Mouse (Mus musculus) hindbrain, embryonic 12.5 days (tissue): ENCODE measurements at regions not wholly inside any gene's neighbourhood (a gene's known extent, or its start where the extent isn't known, plus 50 kb on each side); places are given as distances from the start of the nearest gene placed in this dataset.

ENCODE experiments used
- ATAC-seq: fragments of 200-750 bp; cut with Nextera tagmentation; 2 replicates; pipeline ENCODE4 v1.8.0; 2017; ENCODE audit warnings: moderate TSS enrichment; ENCODE audit not compliant: low FRiP score
- H3K27ac ChIP-seq: fragments of 300-500 bp; sonication (generic); 2 replicates; pipeline ENCODE4 v1.5.1; 2016; ENCODE audit warnings: mild to moderate bottlenecking
- H3K27me3 ChIP-seq: fragments of 300-500 bp; sonication (generic); 2 replicates; pipeline ENCODE4 v1.6.1; 2016; ENCODE audit warnings: mild to moderate bottlenecking
- H3K36me3 ChIP-seq: fragments of 300-500 bp; sonication (generic); 2 replicates; pipeline ENCODE4 v1.6.1; 2016; ENCODE audit warnings: mild to moderate bottlenecking
- H3K4me1 ChIP-seq: fragments of 300-500 bp; sonication (generic); 2 replicates; pipeline ENCODE4 v1.6.1; 2016
- H3K4me2 ChIP-seq: fragments of 300-500 bp; sonication (generic); replicated peaks from 2 replicates; pipeline ENCODE4 v1.6.1; 2016; ENCODE audit warnings: mild to moderate bottlenecking
- H3K4me3 ChIP-seq: fragments of 300-500 bp; sonication (generic); 2 replicates; pipeline ENCODE4 v1.5.1; 2016; ENCODE audit warnings: mild to moderate bottlenecking
- H3K9ac ChIP-seq: fragments of 300-500 bp; sonication (generic); 2 replicates; pipeline ENCODE4 v1.6.1; 2016; ENCODE audit warnings: mild to moderate bottlenecking, moderate library complexity
- H3K9me3 ChIP-seq: fragments of 300-500 bp; sonication (generic); replicated peaks from 2 replicates; pipeline ENCODE4 v1.6.1; 2016; ENCODE audit warnings: mild to moderate bottlenecking
- WGBS: fragments of 180-500 bp; shearing (Covaris S2); methylation state at CpG from one replicate; pipeline ENCODE4 v1.1.7; 2016; 5-methylcytosine and 5-hydroxymethylcytosine counted together

- no peak overlapping the region for H3K27ac ChIP-seq
- no peaks in the 10 kb centered on the region for H3K9me3 ChIP-seq
- H3K4me3 ChIP-seq = no peak overlapping the region
- no peak for ATAC-seq
- H3K4me2 ChIP-seq = no peak overlapping the region
- H3K9ac ChIP-seq = no peak overlapping the region
- H3K36me3 ChIP-seq = no peaks in the 10 kb centered on the region
- H3K4me1 ChIP-seq = no peaks in the 10 kb centered on the region
- no peaks in the 10 kb centered on the region for H3K27me3 ChIP-seq
- 81% methylated on average over 5 of the region's 5 CpGs for WGBS
Measured at GRCm38 (mm10) chr13:102065796-102066195, 297.8 kb upstream of the Pik3r1 start.

DNA sequence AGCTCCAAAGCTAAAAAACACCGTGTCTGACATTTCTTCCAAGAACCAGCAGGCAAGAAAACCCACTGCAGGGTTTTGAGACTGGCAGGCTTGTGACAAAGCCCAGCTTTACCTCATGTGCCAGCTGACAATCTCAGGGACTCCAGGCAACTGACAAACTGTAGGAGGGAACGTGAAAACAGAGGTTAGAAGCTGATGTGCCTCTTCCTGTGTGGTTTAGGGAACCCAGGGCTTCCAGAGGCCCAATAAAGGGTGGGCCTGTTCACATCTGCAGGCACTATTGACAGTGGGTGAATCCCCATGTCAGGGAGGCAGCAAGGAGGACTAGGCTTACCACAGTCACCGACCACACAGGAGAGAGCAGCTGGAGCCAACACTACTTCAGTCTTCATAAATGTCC, 302.7 kb upstream of the Pik3r1 start:
- ATAC-seq = no peak
- Histone ChIP-seq H3K36me3 (no peaks in the 10 kb centered on the region), H3K27ac (no peak overlapping the region), H3K4me2 (no peak overlapping the region), H3K4me3 (no peak overlapping the region), H3K9me3 (no peaks in the 10 kb centered on the region), H3K9ac (no peak overlapping the region), H3K4me1 (no peaks in the 10 kb centered on the region), H3K27me3 (no peaks in the 10 kb centered on the region)
- 64% methylated on average over 3 of the region's 3 CpGs for WGBS

DNA sequence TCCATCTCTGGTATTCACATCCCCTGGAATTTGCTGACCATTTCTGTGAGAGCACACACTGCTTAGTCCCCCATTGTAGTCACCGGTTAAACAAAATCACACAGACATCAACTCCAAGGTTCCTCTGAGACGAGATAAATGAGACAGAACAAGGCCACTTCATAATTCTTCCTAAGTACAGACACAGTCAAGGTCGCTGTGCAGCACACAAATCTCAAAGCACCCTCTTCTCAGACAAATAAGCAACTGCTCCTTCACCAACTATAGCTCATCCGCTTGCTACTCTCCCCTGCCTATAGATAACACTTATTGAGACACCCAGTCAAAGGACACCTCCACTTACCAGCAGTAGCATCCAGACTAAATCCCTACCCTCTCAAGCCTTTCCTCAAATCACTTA, 304.3 kb upstream of the Pik3r1 start:
- H3K4me2 ChIP-seq = no peak overlapping the region
- no peaks in the 10 kb centered on the region for H3K36me3 ChIP-seq
- 87% methylated on average over 4 of the region's 4 CpGs for WGBS
- no peaks in the 10 kb centered on the region for H3K9me3 ChIP-seq
- H3K4me1 ChIP-seq = no peaks in the 10 kb centered on the region
- H3K9ac ChIP-seq = no peak overlapping the region
- no peak overlapping the region for H3K27ac ChIP-seq
- H3K27me3 ChIP-seq = no peaks in the 10 kb centered on the region
- no peak overlapping the region for H3K4me3 ChIP-seq
- no peak for ATAC-seq

DNA sequence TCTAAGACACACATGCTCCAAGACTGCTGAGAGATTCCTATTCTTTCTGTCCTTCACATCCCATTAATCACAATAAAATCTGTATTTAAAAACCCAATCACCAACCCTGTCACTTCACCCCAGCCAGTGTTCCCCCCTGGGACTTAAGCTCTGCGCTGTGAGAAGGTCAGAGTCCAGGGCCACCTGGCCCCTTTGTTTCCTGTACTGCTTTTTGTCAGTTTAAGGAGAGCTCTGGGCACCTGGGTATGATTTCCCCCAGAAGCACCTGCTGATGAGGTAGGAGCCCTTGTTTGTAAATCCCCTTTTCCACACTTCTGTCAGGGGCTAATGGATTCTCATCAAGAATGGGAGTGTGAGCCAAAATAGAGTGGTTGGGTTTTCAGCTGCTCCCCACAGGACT, 319.7 kb upstream of the Pik3r1 start:
- Histone ChIP-seq H3K9ac (no peak overlapping the region), H3K9me3 (no peaks in the 10 kb centered on the region), H3K36me3 (no peaks in the 10 kb centered on the region), H3K4me2 (no peak overlapping the region), H3K4me3 (no peak overlapping the region), H3K27me3 (no peaks in the 10 kb centered on the region), H3K27ac (no peak overlapping the region), H3K4me1 (no peaks in the 10 kb centered on the region)
- ATAC-seq = no peak
- 75% methylated on average over 1 of the region's 1 CpGs for WGBS

- Histone ChIP-seq H3K27ac (no peak overlapping the region), H3K27me3 (no peaks in the 10 kb centered on the region), H3K9ac (no peak overlapping the region), H3K4me2 (no peak overlapping the region), H3K36me3 (no peaks in the 10 kb centered on the region), H3K4me1 (no peaks in the 10 kb centered on the region), H3K4me3 (no peak overlapping the region), H3K9me3 (no peaks in the 10 kb centered on the region)
- WGBS = 74% methylated on average over 5 of the region's 5 CpGs
- ATAC-seq = no peak
Measured at GRCm38 (mm10) chr13:102089551-102089950, 321.5 kb upstream of the Pik3r1 start.

DNA sequence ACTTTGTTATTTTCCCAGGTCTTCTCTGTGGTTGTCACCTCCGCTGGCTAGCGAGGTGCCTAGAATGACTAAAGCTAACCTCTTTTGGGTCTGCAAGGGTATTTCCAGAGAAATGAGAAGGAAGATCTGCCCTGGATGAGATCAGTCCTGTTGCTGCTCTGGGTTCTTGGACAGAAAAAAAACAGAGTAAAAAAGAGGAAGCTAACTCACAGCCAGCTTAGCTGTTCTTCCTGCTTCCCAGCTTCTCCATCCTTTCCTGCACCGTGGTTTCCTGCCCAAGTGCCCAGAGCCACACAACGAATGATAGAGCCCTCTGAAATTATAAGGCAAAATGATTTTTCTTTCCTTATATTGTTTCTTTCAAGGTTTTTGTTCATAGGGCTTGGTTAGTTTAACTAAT, 326.2 kb upstream of the Pik3r1 start:
- H3K27me3 ChIP-seq = no peaks in the 10 kb centered on the region
- H3K27ac ChIP-seq = no peak overlapping the region
- no peaks in the 10 kb centered on the region for H3K36me3 ChIP-seq
- no peak overlapping the region for H3K4me2 ChIP-seq
- no peak overlapping the region for H3K9ac ChIP-seq
- no peak for ATAC-seq
- no peak overlapping the region for H3K4me3 ChIP-seq
- WGBS = 91% methylated on average over 4 of the region's 4 CpGs
- no peaks in the 10 kb centered on the region for H3K4me1 ChIP-seq
- H3K9me3 ChIP-seq = no peaks in the 10 kb centered on the region

DNA sequence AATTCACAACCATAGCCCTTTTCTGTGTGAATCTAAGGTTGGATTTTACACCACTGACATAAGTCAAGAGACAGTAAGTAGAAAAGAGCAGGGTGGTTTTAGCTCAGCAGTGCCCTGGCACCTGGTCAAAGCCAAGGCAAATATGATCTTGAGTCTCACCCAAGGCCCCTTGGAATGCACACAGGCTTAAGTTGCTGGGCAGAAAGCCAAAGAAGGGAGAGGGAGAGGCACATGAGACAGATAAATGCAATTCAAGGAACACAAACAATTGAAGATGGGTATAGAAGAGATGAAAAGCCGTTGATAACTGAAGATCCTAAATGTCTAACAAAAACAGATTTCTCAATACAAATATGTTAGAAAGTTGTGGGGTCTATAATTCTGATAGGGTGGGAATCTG, 335.1 kb upstream of the Pik3r1 start:
- no peaks in the 10 kb centered on the region for H3K9me3 ChIP-seq
- H3K4me1 ChIP-seq = no peaks in the 10 kb centered on the region
- no peak overlapping the region for H3K4me3 ChIP-seq
- H3K27me3 ChIP-seq = no peaks in the 10 kb centered on the region
- no peak overlapping the region for H3K4me2 ChIP-seq
- H3K36me3 ChIP-seq = no peaks in the 10 kb centered on the region
- H3K9ac ChIP-seq = no peak overlapping the region
- ATAC-seq = no peak
- H3K27ac ChIP-seq = no peak overlapping the region
- WGBS = 94% methylated on average over 1 of the region's 1 CpGs

- no peak for ATAC-seq
- Histone ChIP-seq H3K36me3 (no peaks in the 10 kb centered on the region), H3K27ac (no peak overlapping the region), H3K4me2 (no peak overlapping the region), H3K9me3 (no peaks in the 10 kb centered on the region), H3K27me3 (no peaks in the 10 kb centered on the region), H3K9ac (no peak overlapping the region), H3K4me3 (no peak overlapping the region), H3K4me1 (no peaks in the 10 kb centered on the region)
- WGBS = 62% methylated on average over 1 of the region's 1 CpGs
Measured at GRCm38 (mm10) chr13:102106188-102106587, 338.2 kb upstream of the Pik3r1 start.

GRCm38 (mm10) chr13:102108204-102108603, 340.2 kb upstream of the Pik3r1 start:
- no peak for ATAC-seq
- Histone ChIP-seq H3K27ac (no peak overlapping the region), H3K4me1 (no peaks in the 10 kb centered on the region), H3K4me3 (no peak overlapping the region), H3K9me3 (no peaks in the 10 kb centered on the region), H3K36me3 (no peaks in the 10 kb centered on the region), H3K27me3 (no peaks in the 10 kb centered on the region), H3K9ac (no peak overlapping the region), H3K4me2 (no peak overlapping the region)
- 84% methylated on average over 1 of the region's 1 CpGs for WGBS

DNA sequence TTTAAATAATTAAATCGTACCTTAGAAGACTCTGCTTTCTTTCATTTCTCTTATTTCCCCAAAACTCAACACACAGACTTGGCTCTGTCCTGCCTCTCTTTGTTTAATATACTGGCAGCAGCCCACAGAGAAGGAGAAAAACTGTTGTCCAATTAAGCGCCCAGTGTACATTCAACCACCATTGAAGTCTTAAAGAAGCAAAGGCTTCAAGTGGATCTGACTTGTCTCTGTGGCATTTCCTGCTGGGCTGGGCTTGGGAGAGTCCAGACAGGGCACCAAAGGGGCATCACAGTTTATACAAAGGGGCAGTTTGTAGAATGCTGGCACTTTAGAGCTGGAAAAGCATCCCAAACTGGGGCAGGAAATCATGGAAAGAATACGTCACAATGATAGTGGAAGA, 340.9 kb upstream of the Pik3r1 start:
- Histone ChIP-seq H3K27me3 (no peaks in the 10 kb centered on the region), H3K9ac (no peak overlapping the region), H3K27ac (no peak overlapping the region), H3K36me3 (no peaks in the 10 kb centered on the region), H3K4me1 (no peaks in the 10 kb centered on the region), H3K4me3 (no peak overlapping the region), H3K4me2 (no peak overlapping the region), H3K9me3 (no peaks in the 10 kb centered on the region)
- ATAC-seq = no peak
- WGBS = 85% methylated on average over 3 of the region's 3 CpGs

- no peaks in the 10 kb centered on the region for H3K27me3 ChIP-seq
- no peak overlapping the region for H3K4me3 ChIP-seq
- H3K4me1 ChIP-seq = no peaks in the 10 kb centered on the region
- no peaks in the 10 kb centered on the region for H3K9me3 ChIP-seq
- H3K4me2 ChIP-seq = no peak overlapping the region
- ATAC-seq = no peak
- no peak overlapping the region for H3K9ac ChIP-seq
- H3K36me3 ChIP-seq = no peaks in the 10 kb centered on the region
- 85% methylated on average over 5 of the region's 5 CpGs for WGBS
- H3K27ac ChIP-seq = no peak overlapping the region
Measured at GRCm38 (mm10) chr13:102113941-102114340, 345.9 kb upstream of the Pik3r1 start.

DNA sequence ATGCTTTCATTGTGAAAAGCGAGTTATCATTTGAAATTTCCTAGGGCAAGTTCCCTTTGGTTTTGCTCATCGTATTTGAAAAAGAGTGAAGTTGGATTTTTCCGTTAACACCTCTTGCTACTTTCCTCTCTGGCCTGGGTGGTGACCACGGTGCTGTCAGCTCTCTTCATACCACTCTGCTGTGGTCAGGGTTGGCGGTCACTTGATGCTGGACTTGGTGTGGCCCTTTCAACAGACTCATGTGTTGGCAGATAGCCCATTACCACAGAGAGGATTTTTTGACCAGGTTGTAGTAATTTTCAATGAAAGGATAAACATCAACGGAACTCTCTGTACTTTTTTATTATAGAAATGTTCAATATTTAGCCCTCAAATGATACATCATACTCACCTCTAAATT, 354.3 kb upstream of the Pik3r1 start:
- no peaks in the 10 kb centered on the region for H3K4me1 ChIP-seq
- H3K4me2 ChIP-seq = no peak overlapping the region
- WGBS = 90% methylated on average over 6 of the region's 6 CpGs
- H3K9ac ChIP-seq = no peak overlapping the region
- H3K27me3 ChIP-seq = no peaks in the 10 kb centered on the region
- no peak overlapping the region for H3K4me3 ChIP-seq
- H3K9me3 ChIP-seq = no peaks in the 10 kb centered on the region
- no peaks in the 10 kb centered on the region for H3K36me3 ChIP-seq
- no peak overlapping the region for H3K27ac ChIP-seq
- no peak for ATAC-seq

- Histone ChIP-seq H3K27ac (no peak overlapping the region), H3K4me1 (no peaks in the 10 kb centered on the region; the same call in 1 of the 2 replicates), H3K9ac (no peak overlapping the region), H3K4me2 (no peak overlapping the region), H3K27me3 (no peaks in the 10 kb centered on the region), H3K9me3 (no peaks in the 10 kb centered on the region), H3K36me3 (no peaks in the 10 kb centered on the region), H3K4me3 (no peak overlapping the region)
- WGBS = 80% methylated on average over 4 of the region's 4 CpGs
- ATAC-seq = no peak
Measured at GRCm38 (mm10) chr13:102127933-102128430, 360.0 kb upstream of the Pik3r1 start.

DNA sequence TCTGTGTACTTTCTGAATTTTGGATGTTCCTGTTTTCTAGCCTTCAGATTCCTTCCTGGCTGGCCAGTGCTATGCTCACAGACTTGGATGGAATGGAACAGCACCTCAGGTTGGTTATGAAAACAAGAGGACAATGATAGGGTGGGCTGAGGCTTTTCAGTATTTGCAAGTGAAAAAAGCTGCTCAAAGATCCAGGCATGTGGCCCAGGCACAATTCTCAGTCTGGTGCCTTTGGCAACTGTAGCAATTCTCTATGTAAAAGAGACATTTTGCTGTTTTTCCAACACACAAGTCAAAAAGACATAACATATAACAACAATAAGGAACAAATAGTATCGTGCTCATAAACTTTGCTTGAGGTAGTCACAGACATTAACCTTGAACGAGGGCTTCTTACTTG, 363.4 kb upstream of the Pik3r1 start:
- H3K4me3 ChIP-seq = no peak overlapping the region
- no peaks in the 10 kb centered on the region for H3K36me3 ChIP-seq
- H3K9me3 ChIP-seq = no peaks in the 10 kb centered on the region
- H3K4me2 ChIP-seq = no peak overlapping the region
- no peak overlapping the region for H3K9ac ChIP-seq
- no peak overlapping the region for H3K27ac ChIP-seq
- no peaks in the 10 kb centered on the region for H3K27me3 ChIP-seq
- H3K4me1 ChIP-seq = no peaks in the 10 kb centered on the region; the same call in 1 of the 2 replicates
- WGBS = 93% methylated on average over 2 of the region's 2 CpGs
- ATAC-seq = no peak
